Mouse (Mus musculus) lung, adult 2 months (tissue): Measurements from ENCODE around the gene Rilpl1.

Experiments
- CTCF ChIP-seq: fragments of 200-500 bp; IDR thresholded peaks from 2 replicates; pipeline ENCODE4 v1.5.1; 2011; ENCODE audit warnings: mild to moderate bottlenecking, low read length, control low read depth; ENCODE audit not compliant: insufficient read depth
- POLR2A ChIP-seq: fragments of 200-500 bp; IDR thresholded peaks from 2 replicates; pipeline ENCODE4 v1.6.1; 2011; ENCODE audit warnings: low read depth, mild to moderate bottlenecking, control low read depth, low read length, borderline replicate concordance; ENCODE audit errors: extremely low read depth

DNA sequence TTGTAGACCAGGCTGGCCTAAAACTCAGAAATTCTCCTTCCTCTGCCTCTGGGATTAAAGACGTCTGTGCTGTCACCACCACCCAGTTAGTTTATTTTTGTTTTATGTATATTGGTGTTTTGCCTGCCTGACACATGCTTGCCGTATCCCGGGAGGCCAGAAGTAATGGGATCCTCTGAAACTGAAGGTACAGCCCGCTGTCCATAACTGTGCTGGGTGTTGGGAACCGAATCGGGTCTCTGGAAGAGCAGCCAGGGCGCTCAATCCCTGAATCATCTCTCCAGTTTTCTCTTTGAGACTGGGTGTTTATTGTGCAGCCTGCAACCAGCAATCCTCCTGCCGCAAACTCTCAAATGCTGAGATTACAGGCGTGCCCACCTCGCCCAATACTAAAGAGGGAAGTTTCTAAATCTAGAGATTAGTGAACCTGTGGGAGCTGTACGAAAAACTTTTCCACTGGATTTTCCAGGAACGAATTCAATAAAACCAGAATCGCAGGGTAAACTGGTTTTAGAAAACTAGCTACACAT lies 48.7 kb downstream of the Rilpl1 start:
- TF ChIP-seq CTCF: no peak
- 0 out of 2 replicates have a peak, but pooled peaks have one; percentile 28 for TF ChIP-seq POLR2A
